8 mouse cellular contexts compared by ENCODE assay signal in genomic region chr19:38206669-38207068, GRCm38 (mm10). TPM values are rescaled to one million over a fixed set of nuclear protein-coding genes. Genes with fewer than 3 reads are reported as not detected.
DNase-seq lines count a peak whose midpoint lies in the region; ATAC-seq and TF ChIP-seq lines count a peak whose summit lies in the region.

No protein-coding gene starts in this region.

- H3K9ac ChIP-seq in intestine, postnatal 0 days (ENCODE audit: low read depth, low read length): no peak overlapping the region
- H3K9ac ChIP-seq in intestine, embryonic 15.5 days: no peak overlapping the region
- H3K9ac ChIP-seq in ES-Bruce4 (ENCODE audit: low read depth, poor library complexity, severe bottlenecking): no peak overlapping the region

- no peak overlapping the region for H3K27ac ChIP-seq in intestine, postnatal 0 days (ENCODE audit: low read depth, low read length)
- H3K27ac ChIP-seq in intestine, embryonic 15.5 days: no peak overlapping the region
- no peak overlapping the region for H3K27ac ChIP-seq in ES-Bruce4 (ENCODE audit: insufficient read depth, low read length)
- no peak overlapping the region for H3K27ac ChIP-seq in limb, embryonic 10.5 days

- no peak for TF ChIP-seq POLR2A in ES-Bruce4 (IDR thresholded peaks at IDR 0.05; ENCODE audit: insufficient read depth, low read length)

- peak; percentile 69 for TF ChIP-seq CTCF in intestine, postnatal 0 days (IDR thresholded peaks at IDR 0.05; ENCODE audit: low read depth)
- TF ChIP-seq CTCF in ES-Bruce4 (IDR thresholded peaks at IDR 0.05; ENCODE audit: low read depth, low read length): peak; percentile 57

- peak; percentile 53 for DNase-seq in ZHBTc4 (ENCODE audit: low read depth, low spot score)
- peak; percentile 34 for DNase-seq in limb, embryonic 10.5 days (ENCODE audit: low spot score)
- DNase-seq in thymus, postnatal 14 days: no peak
- DNase-seq in spleen, adult 18-20 months: no peak
- no peak for DNase-seq in spleen, postnatal 10 days (ENCODE audit: low spot score in 2 of 2)

- no peaks in the 10 kb centered on the region for H3K27me3 ChIP-seq in intestine, postnatal 0 days (replicated peaks; ENCODE audit: control insufficient read depth, insufficient read depth, low read length)
- H3K27me3 ChIP-seq in intestine, embryonic 15.5 days (replicated peaks): no peaks in the 10 kb centered on the region
- H3K27me3 ChIP-seq in ES-Bruce4 (ENCODE audit: control insufficient read depth, insufficient read depth, low read length, poor library complexity, severe bottlenecking): no peaks in the 10 kb centered on the region
- no peaks in the 10 kb centered on the region for H3K27me3 ChIP-seq in limb, embryonic 10.5 days (ENCODE audit: low read depth, poor library complexity, severe bottlenecking)

- no peak for ATAC-seq in intestine, postnatal 0 days
- no peak for ATAC-seq in intestine, embryonic 15.5 days

- H3K4me2 ChIP-seq in intestine, postnatal 0 days (replicated peaks; ENCODE audit: low read depth): no peak overlapping the region
- no peak overlapping the region for H3K4me2 ChIP-seq in intestine, embryonic 15.5 days (replicated peaks)

- TF ChIP-seq EP300 in ES-Bruce4 (IDR thresholded peaks at IDR 0.05; ENCODE audit: insufficient read depth, low read depth, low read length): no peak

- no peaks in the 10 kb centered on the region for H3K9me3 ChIP-seq in intestine, postnatal 0 days (ENCODE audit: control insufficient read depth)
- no peaks in the 10 kb centered on the region for H3K9me3 ChIP-seq in intestine, embryonic 15.5 days
- H3K9me3 ChIP-seq in ES-Bruce4 (replicated peaks; ENCODE audit: control insufficient read depth, insufficient read depth, low read length, poor library complexity, severe bottlenecking): no peaks in the 10 kb centered on the region
- H3K9me3 ChIP-seq in limb, embryonic 10.5 days (replicated peaks): no peaks in the 10 kb centered on the region

- peaks cover 17% of the 10 kb centered on the region for H3K36me3 ChIP-seq in intestine, postnatal 0 days (ENCODE audit: control insufficient read depth, insufficient read depth)
- H3K36me3 ChIP-seq in intestine, embryonic 15.5 days: no peaks in the 10 kb centered on the region
- peaks cover 3% of the 10 kb centered on the region; the same call in 1 of the 2 replicates for H3K36me3 ChIP-seq in ES-Bruce4 (ENCODE audit: control insufficient read depth, insufficient read depth, low read length, poor library complexity, severe bottlenecking)
- H3K36me3 ChIP-seq in limb, embryonic 10.5 days: peaks cover 35% of the 10 kb centered on the region

- H3K4me3 ChIP-seq in intestine, postnatal 0 days (ENCODE audit: low read depth, low read length): no peak overlapping the region
- H3K4me3 ChIP-seq in intestine, embryonic 15.5 days (replicated peaks): no peak overlapping the region
- H3K4me3 ChIP-seq in ES-Bruce4 (ENCODE audit: low read depth, low read length): no peak overlapping the region
- no peak overlapping the region for H3K4me3 ChIP-seq in limb, embryonic 10.5 days

- 52% methylated on average over 9 of the region's 9 CpGs for WGBS in intestine, postnatal 0 days
- WGBS in intestine, embryonic 15.5 days: 53% methylated on average over 9 of the region's 9 CpGs
- WGBS in limb, embryonic 10.5 days: 63% methylated on average over 9 of the region's 9 CpGs

- no peaks in the 10 kb centered on the region for H3K4me1 ChIP-seq in intestine, postnatal 0 days (replicated peaks; ENCODE audit: control insufficient read depth, insufficient read depth, low read length)
- H3K4me1 ChIP-seq in intestine, embryonic 15.5 days (replicated peaks): no peaks in the 10 kb centered on the region
- H3K4me1 ChIP-seq in ES-Bruce4 (ENCODE audit: control insufficient read depth, insufficient read depth, low read length): no peaks in the 10 kb centered on the region
- no peaks in the 10 kb centered on the region for H3K4me1 ChIP-seq in limb, embryonic 10.5 days

RNA-seq across cellular contexts. Expression of gene Fra10ac1, which starts 17.3 kb away (rescaled TPM):
- 18.1 and 19.0 TPM in 2 replicates for polyA plus RNA-seq in intestine, postnatal 0 days (2015; fragmentation: Nextera tagmentation; extraction: Ambion mirVana)
- 32.5 and 34.9 TPM in 2 replicates for polyA plus RNA-seq in intestine, embryonic 15.5 days (2015; fragmentation: Nextera tagmentation; extraction: Ambion mirVana)
- polyA plus RNA-seq in ES-Bruce4 (2011; ENCODE audit: insufficient read depth, insufficient read length, low read depth, missing spikeins): 46.0 and 48.1 TPM in 2 replicates
- polyA plus RNA-seq in limb, embryonic 10.5 days (2016; fragmentation: Nextera tagmentation; extraction: Ambion mirVana): 40.3 and 47.6 TPM in 2 replicates

RNA-seq across cellular contexts. Expression of gene Lgi1, which starts 57.7 kb away (rescaled TPM):
- 0.76 and 0.91 TPM in 2 replicates for polyA plus RNA-seq in intestine, postnatal 0 days (2015; fragmentation: Nextera tagmentation; extraction: Ambion mirVana)
- polyA plus RNA-seq in intestine, embryonic 15.5 days (2015; fragmentation: Nextera tagmentation; extraction: Ambion mirVana): 0.40 and 0.64 TPM in 2 replicates
- polyA plus RNA-seq in ES-Bruce4 (2011; ENCODE audit: insufficient read depth, insufficient read length, low read depth, missing spikeins): 28.1 and 32.6 TPM in 2 replicates
- 0.28 and 0.50 TPM in 2 replicates for polyA plus RNA-seq in limb, embryonic 10.5 days (2016; fragmentation: Nextera tagmentation; extraction: Ambion mirVana)

Comparison
In these comparisons a context has a peak if more than half of its experiments do, and no peak if none do; other contexts are left out.
1. DNase-seq: peak in ZHBTc4 (single experiment) and limb, embryonic 10.5 days (single experiment); none in thymus, postnatal 14 days (single experiment), spleen, adult 18-20 months (0 of 2) and spleen, postnatal 10 days (0 of 2).
2. RNA of gene Lgi1, which starts 57.7 kb away (polyA plus RNA-seq): 28.1 to 32.6 TPM in ES-Bruce4; 0.76 to 0.91 TPM in intestine, postnatal 0 days, 0.40 to 0.64 TPM in intestine, embryonic 15.5 days and 0.28 to 0.50 TPM in limb, embryonic 10.5 days; every median in the first group is over 10 times any median in the second.